Mouse (Mus musculus) mouse trophoblast stem cell (cell line): ENCODE data around the gene Efcab7.

Experiments used
- in situ Hi-C, 2 experiments: fragments of 300-500 bp; cut with MseI, MboI; formaldehyde crosslinking; loops; 2 replicates in 1 of 2; 3 replicates in 1 of 2; pipeline ENCODE4 v1.15.1; 2025

The Efcab7 gene

GRCm38 (mm10) chr4:99829094-99830073 is at the start of gene Efcab7:
Gene Efcab7 (plus strand): TSS chr4:99829198.
- in situ Hi-C loops: no loop called here

- in situ Hi-C loops: no loop called here
These were observed 36.6 kb upstream of the Efcab7 start for GRCm38 (mm10) chr4:99792365-99792764.

GRCm38 (mm10) chr4:99816697-99817460 is 12.1 kb upstream of the Efcab7 start:
- in situ Hi-C loops: no loop called here

GRCm38 (mm10) chr4:99828337-99828736 is 661 bp upstream of the Efcab7 start:
- in situ Hi-C loops: no loop called here

GRCm38 (mm10) chr4:99828739-99829093 is 282 bp upstream of the Efcab7 start:
- in situ Hi-C loops: no loop called here

- in situ Hi-C loops: no loop called here
These were observed 52.9 kb downstream of the Efcab7 start for GRCm38 (mm10) chr4:99881882-99882281.

- in situ Hi-C loops: no loop called here
These were observed 53.4 kb downstream of the Efcab7 start for GRCm38 (mm10) chr4:99882405-99882804.

- in situ Hi-C loops: no loop called here
These were observed 85.0 kb downstream of the Efcab7 start for GRCm38 (mm10) chr4:99913894-99914451.

GRCm38 (mm10) chr4:99926380-99926779 is 97.4 kb downstream of the Efcab7 start:
- in situ Hi-C loops: no loop called here

GRCm38 (mm10) chr4:99928521-99928920 is 99.5 kb downstream of the Efcab7 start:
- in situ Hi-C loops: no loop called here

GRCm38 (mm10) chr4:99929149-99929612 is 100.2 kb downstream of the Efcab7 start, which contains the start of gene Pgm1:
Gene Pgm1 (plus strand): TSS chr4:99929414.
- in situ Hi-C loops: no loop called here

- in situ Hi-C loops: no loop called here
These were observed 100.9 kb downstream of the Efcab7 start, which contains the start of gene Itgb3bp for GRCm38 (mm10) chr4:99929613-99930517. Gene Itgb3bp (minus strand): TSS chr4:99929813.

- in situ Hi-C loops: no loop called here
These were observed 101.7 kb downstream of the Efcab7 start for GRCm38 (mm10) chr4:99930518-99931239.

GRCm38 (mm10) chr4:99931240-99931580 is 102.2 kb downstream of the Efcab7 start:
- in situ Hi-C loops: no loop called here

- in situ Hi-C loops: no loop called here
These were observed 102.8 kb downstream of the Efcab7 start for GRCm38 (mm10) chr4:99931807-99932206.

GRCm38 (mm10) chr4:99934859-99935258 is 105.9 kb downstream of the Efcab7 start:
- in situ Hi-C loops: no loop called here

GRCm38 (mm10) chr4:99936278-99936677 is 107.3 kb downstream of the Efcab7 start:
- in situ Hi-C loops: no loop called here

GRCm38 (mm10) chr4:99939711-99940505 is 110.9 kb downstream of the Efcab7 start:
- in situ Hi-C loops: no loop called here

GRCm38 (mm10) chr4:99941655-99942414 is 112.8 kb downstream of the Efcab7 start:
- in situ Hi-C loops: no loop called here
